Mouse (Mus musculus): ENCODE data around the gene Pakap. TPM values are rescaled to one million over a fixed set of nuclear protein-coding genes. Genes with fewer than 3 reads are reported as not detected.

Gene Pakap
- polyA plus RNA-seq, 1 experiment from 2014 or later = 57.2 TPM

DNA sequence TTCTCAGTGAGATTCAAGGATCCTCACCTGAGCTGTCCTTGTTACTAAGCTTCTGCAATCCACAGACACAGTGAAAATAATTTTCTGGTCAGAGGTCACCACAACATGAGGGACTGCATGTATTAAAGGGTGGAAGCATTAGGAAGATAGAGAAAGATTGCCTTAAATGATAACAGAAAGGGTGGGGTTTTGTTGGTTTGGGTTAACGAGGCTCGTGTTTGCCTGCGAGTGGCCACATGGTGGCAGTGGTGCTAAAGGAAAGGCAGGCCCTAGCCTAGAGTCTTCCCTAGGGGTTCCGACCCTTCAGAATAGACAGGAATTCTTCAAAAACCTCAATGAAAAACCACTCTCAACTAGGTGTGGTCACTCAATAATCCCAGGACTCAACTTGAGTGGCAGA, 333.2 kb downstream of the Pakap start:
- 15% methylated on average over 4 of the region's 4 CpGs for WGBS
- DNase-seq = peak; percentile 72

DNA sequence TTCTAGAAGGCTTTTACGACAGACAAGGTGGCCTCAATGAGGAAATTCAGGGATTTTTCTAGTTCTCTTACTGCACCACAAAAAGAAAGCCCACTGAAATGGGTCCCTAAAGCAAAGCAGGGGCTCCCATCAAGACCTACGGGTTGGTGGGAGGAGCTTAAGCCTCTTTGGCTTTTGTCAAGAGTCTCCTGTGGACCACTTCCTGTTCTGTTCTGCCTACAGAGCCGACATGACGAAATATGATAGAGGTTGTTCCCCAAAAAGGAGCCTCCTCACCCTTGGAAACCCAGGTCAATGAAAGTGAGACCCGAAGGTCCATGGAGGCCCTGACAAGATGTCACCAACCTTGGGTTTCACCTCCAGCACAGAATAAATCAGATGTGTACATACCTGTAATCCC, 334.6 kb downstream of the Pakap start:
- no peak for TF ChIP-seq CTCF (IDR thresholded peaks at IDR 0.05; ENCODE audit: low read depth)
- Histone ChIP-seq H3K4me1 (ENCODE audit: insufficient read depth) (no peaks in the 10 kb centered on the region), H3K36me3 (ENCODE audit: insufficient read depth) (0 out of 2 replicates have a peak, but pooled peaks cover 2% of the 10 kb centered on the region), H3K27ac (ENCODE audit: low read depth) (no peak overlapping the region), H3K4me3 (ENCODE audit: low read depth, low read length) (no peak overlapping the region), H3K9ac (no peak overlapping the region), H3K9me3 (ENCODE audit: low read depth, low read length) (no peaks in the 10 kb centered on the region), H3K4me2 (no peak overlapping the region), H3K27me3 (ENCODE audit: insufficient read depth, low read length) (no peaks in the 10 kb centered on the region)
- ATAC-seq (ENCODE audit: insufficient read depth) = no peak
- WGBS = 77% methylated on average over 5 of the region's 5 CpGs
- DNase-seq = no peak

More for the DNA sequence above, 333.2 kb downstream of the Pakap start:
- Histone ChIP-seq H3K36me3 (ENCODE audit: insufficient read depth) (0 out of 2 replicates have a peak, but pooled peaks cover 5% of the 10 kb centered on the region), H3K4me1 (ENCODE audit: insufficient read depth) (no peaks in the 10 kb centered on the region), H3K27me3 (ENCODE audit: insufficient read depth, low read length) (no peaks in the 10 kb centered on the region), H3K9me3 (ENCODE audit: low read depth, low read length) (no peaks in the 10 kb centered on the region), H3K27ac (ENCODE audit: low read depth) (no peak overlapping the region), H3K4me2 (no peak overlapping the region), H3K4me3 (ENCODE audit: low read depth, low read length) (no peak overlapping the region), H3K9ac (no peak overlapping the region)
- peak; percentile 83 for TF ChIP-seq CTCF (IDR thresholded peaks at IDR 0.05; ENCODE audit: low read depth)
- ATAC-seq (ENCODE audit: insufficient read depth) = 0 out of 2 replicates have a peak, but pooled peaks have one; percentile 29

DNA sequence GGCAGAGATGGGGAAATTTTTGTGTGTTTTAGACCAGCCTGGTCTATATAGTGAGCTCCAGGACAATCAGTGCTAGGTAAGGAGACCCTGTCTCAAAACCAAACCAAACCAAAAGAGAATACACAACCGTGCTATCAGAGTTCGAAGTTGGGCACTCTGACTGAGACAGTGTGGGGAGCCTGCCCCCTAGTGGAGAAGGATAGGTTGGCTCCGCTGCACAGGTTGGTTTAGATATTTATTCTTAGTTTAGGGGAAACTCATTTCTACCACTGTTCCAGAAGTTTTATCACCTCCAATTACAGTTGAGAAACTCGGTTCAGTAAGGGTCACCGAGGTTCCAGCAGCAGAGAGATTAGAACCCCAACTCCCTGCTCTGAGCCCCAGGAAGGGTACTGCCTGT, 336.2 kb downstream of the Pakap start:
- DNase-seq = peak; percentile 86
- H3K4me1 ChIP-seq (ENCODE audit: insufficient read depth) = no peaks in the 10 kb centered on the region
- H3K9me3 ChIP-seq (ENCODE audit: low read depth, low read length) = no peaks in the 10 kb centered on the region
- no peaks in the 10 kb centered on the region for H3K36me3 ChIP-seq (ENCODE audit: insufficient read depth)
- H3K27ac ChIP-seq (ENCODE audit: low read depth) = no peak overlapping the region
- ATAC-seq (ENCODE audit: insufficient read depth) = peak; percentile 30; the same call in 1 of the 2 replicates
- WGBS = 11% methylated on average over 5 of the region's 5 CpGs
- H3K27me3 ChIP-seq (ENCODE audit: insufficient read depth, low read length) = no peaks in the 10 kb centered on the region
- H3K4me3 ChIP-seq (ENCODE audit: low read depth, low read length) = no peak overlapping the region
- TF ChIP-seq CTCF (IDR thresholded peaks at IDR 0.05; ENCODE audit: low read depth) = peak; percentile 95
- H3K4me2 ChIP-seq = peak overlapping the region; percentile 18; the same call in 1 of the 2 replicates
- no peak overlapping the region for H3K9ac ChIP-seq

DNA sequence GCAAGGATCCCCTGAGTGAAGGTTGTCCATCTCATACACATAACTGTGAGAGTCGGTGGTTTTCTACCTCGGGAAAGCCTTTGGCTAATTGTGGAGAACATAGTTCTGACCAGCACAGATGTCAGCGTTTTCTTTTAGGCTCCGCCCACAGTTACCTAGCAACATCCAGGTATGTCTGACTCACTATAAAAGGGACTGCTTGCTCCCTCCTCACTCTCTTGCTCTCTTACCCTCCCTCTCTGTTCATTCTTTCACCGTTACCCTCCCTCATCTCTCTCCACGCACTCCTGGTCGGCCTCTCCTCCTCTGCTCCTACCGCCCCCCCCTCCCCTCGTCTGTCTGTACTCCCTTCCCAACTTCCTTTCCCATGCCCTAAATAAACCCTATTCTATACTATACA, 336.7 kb downstream of the Pakap start:
- no peaks in the 10 kb centered on the region for H3K36me3 ChIP-seq (ENCODE audit: insufficient read depth)
- TF ChIP-seq CTCF (IDR thresholded peaks at IDR 0.05; ENCODE audit: low read depth) = no peak
- 24% methylated on average over 9 of the region's 9 CpGs for WGBS

DNA sequence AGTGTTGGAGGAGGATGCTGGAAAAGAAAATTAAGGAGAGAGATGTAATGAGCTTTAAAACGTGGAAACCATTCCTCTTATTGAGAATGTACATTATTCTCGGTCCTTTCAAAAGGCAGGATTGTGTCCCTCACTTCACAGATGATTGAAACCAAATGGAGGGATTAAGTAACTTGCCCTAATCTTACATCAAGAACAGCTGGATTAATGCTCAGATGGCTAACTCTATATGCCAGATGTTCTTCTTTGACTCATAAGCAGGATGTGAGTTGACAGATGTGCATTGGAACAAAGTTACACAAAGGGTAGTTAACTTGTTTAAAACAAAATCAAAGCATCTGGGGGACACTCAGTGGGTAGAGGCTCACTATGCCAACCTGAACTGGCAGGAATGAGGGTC, 338.7 kb downstream of the Pakap start:
- Histone ChIP-seq H3K9me3 (ENCODE audit: low read depth, low read length) (no peaks in the 10 kb centered on the region), H3K27me3 (ENCODE audit: insufficient read depth, low read length) (no peaks in the 10 kb centered on the region), H3K4me1 (ENCODE audit: insufficient read depth) (no peaks in the 10 kb centered on the region), H3K36me3 (ENCODE audit: insufficient read depth) (no peaks in the 10 kb centered on the region), H3K27ac (ENCODE audit: low read depth) (no peak overlapping the region), H3K4me2 (no peak overlapping the region), H3K9ac (no peak overlapping the region), H3K4me3 (ENCODE audit: low read depth, low read length) (no peak overlapping the region)
- 31% methylated on average over 2 of the region's 2 CpGs for WGBS
- DNase-seq = no peak
- ATAC-seq (ENCODE audit: insufficient read depth) = no peak
- TF ChIP-seq CTCF (IDR thresholded peaks at IDR 0.05; ENCODE audit: low read depth) = no peak

More for the DNA sequence above, 336.7 kb downstream of the Pakap start:
- Histone ChIP-seq H3K9ac (no peak overlapping the region), H3K27me3 (ENCODE audit: insufficient read depth, low read length) (no peaks in the 10 kb centered on the region), H3K4me2 (peak overlapping the region; percentile 18; the same call in 1 of the 2 replicates), H3K9me3 (ENCODE audit: low read depth, low read length) (no peaks in the 10 kb centered on the region), H3K27ac (ENCODE audit: low read depth) (no peak overlapping the region), H3K4me3 (ENCODE audit: low read depth, low read length) (no peak overlapping the region), H3K4me1 (ENCODE audit: insufficient read depth) (no peaks in the 10 kb centered on the region)
- peak; percentile 62; the same call in 1 of the 2 replicates for ATAC-seq (ENCODE audit: insufficient read depth)
- DNase-seq = peak; percentile 55

DNA sequence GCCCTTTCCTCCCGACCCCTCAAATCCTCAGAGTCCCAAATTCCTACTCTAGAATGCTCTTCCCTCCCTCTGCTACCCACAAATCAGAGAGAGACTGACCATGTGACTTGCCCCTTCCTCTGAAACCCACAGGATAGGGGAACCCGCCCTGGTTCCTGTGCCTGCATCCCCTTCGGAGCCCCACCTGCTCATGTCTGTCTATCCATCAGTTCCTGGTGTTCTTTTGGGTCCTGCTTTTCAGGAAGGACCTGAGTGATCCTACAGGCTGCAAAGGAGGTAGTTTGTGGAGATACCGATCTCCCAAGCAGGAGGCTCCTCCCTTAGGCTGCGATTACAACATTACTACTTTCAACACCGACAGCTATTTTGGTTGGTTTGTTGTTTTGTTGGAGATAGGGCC, 340.9 kb downstream of the Pakap start:
- no peak for ATAC-seq (ENCODE audit: insufficient read depth)
- Histone ChIP-seq H3K9ac (no peak overlapping the region), H3K27ac (ENCODE audit: low read depth) (no peak overlapping the region), H3K9me3 (ENCODE audit: low read depth, low read length) (no peaks in the 10 kb centered on the region; the same call in 1 of the 2 replicates), H3K4me3 (ENCODE audit: low read depth, low read length) (no peak overlapping the region), H3K36me3 (ENCODE audit: insufficient read depth) (no peaks in the 10 kb centered on the region), H3K27me3 (ENCODE audit: insufficient read depth, low read length) (no peaks in the 10 kb centered on the region), H3K4me2 (no peak overlapping the region), H3K4me1 (ENCODE audit: insufficient read depth) (no peaks in the 10 kb centered on the region)
- no peak for TF ChIP-seq CTCF (IDR thresholded peaks at IDR 0.05; ENCODE audit: low read depth)
- no peak for DNase-seq
- WGBS = 59% methylated on average over 6 of the region's 6 CpGs

DNA sequence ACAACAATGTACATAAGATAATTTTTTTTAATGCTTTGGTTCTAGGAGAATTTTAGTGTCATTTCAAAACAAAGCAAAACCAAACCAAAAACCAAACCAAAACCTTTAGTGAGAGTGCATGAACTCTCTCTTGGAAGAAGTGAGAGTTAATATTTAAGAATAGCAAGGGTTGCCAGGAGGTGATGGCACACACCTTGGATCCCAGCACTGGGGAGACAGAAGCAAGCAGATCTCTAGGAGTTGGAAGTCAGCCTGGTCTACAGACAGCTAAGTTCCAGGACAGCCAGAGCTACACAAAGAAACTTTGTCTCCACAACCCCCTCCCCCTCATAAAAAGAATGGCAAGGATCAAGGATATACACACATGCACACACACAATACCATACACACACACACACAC, 345.0 kb downstream of the Pakap start:
- TF ChIP-seq CTCF (IDR thresholded peaks at IDR 0.05; ENCODE audit: low read depth) = no peak
- Histone ChIP-seq H3K27ac (ENCODE audit: low read depth) (no peak overlapping the region), H3K36me3 (ENCODE audit: insufficient read depth) (no peaks in the 10 kb centered on the region), H3K4me3 (ENCODE audit: low read depth, low read length) (no peak overlapping the region), H3K4me2 (no peak overlapping the region), H3K9ac (no peak overlapping the region), H3K4me1 (ENCODE audit: insufficient read depth) (no peaks in the 10 kb centered on the region), H3K27me3 (ENCODE audit: insufficient read depth, low read length) (no peaks in the 10 kb centered on the region), H3K9me3 (ENCODE audit: low read depth, low read length) (no peaks in the 10 kb centered on the region; the same call in 1 of the 2 replicates)
- DNase-seq = no peak
- no peak for ATAC-seq (ENCODE audit: insufficient read depth)
